Mouse (Mus musculus): ENCODE measurements at regions not wholly inside any gene's neighbourhood (a gene's known extent, or its start where the extent isn't known, plus 50 kb on each side); places are given as distances from the start of the nearest gene placed in this dataset.
A peak's percentile ranks its signal among the peaks of the same experiment; 100 is the strongest.

GRCm38 (mm10) chr9:80961818-80962217, 496.5 kb upstream of the Impg1 start:
- Histone ChIP-seq H3K4me2 (replicated peaks; ENCODE audit: low read depth, low read length) (no peak overlapping the region), H3K4me3 (ENCODE audit: low read depth, low read length) (no peak overlapping the region), H3K9me3 (ENCODE audit: low read length) (no peaks in the 10 kb centered on the region), H3K27me3 (replicated peaks; ENCODE audit: insufficient read depth, low read length) (no peaks in the 10 kb centered on the region), H3K9ac (replicated peaks; ENCODE audit: low read depth) (no peak overlapping the region), H3K27ac (ENCODE audit: low read length) (no peak overlapping the region), H3K4me1 (ENCODE audit: insufficient read depth, low read depth, low read length) (no peaks in the 10 kb centered on the region), H3K36me3 (ENCODE audit: insufficient read depth, low read length) (no peaks in the 10 kb centered on the region)
- TF ChIP-seq CTCF (IDR thresholded peaks at IDR 0.05) (no peak), EP300 (IDR thresholded peaks at IDR 0.05) (no peak)
- WGBS: 76% methylated on average over 2 of the region's 2 CpGs
- no peak for ATAC-seq
- DNase-seq (ENCODE audit: low spot score): no peak

DNA sequence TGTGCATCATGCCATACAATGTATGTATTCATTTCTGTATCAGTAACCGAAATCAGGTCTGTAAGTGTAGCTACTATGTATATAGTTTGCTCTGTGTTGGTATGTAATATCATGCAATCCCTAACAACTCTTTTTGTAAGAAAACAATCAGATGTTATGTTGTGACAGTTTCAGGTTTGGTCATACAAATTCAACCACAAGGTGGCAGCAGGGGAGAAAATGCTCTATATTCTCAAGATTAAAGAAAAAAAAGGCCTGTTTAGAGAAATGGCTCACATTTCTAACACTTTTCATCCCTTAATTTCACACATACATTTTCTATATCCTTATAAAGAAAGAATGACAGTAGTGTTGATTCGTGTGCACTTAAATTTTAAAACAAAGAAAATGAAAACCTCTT, 477.7 kb upstream of the Impg1 start:
- no peak for ATAC-seq

GRCm38 (mm10) chr9:80941424-80941823, 476.1 kb upstream of the Impg1 start:
- H3K27me3 ChIP-seq (replicated peaks; ENCODE audit: insufficient read depth, low read length): no peaks in the 10 kb centered on the region
- no peak overlapping the region for H3K9ac ChIP-seq (replicated peaks; ENCODE audit: low read depth)
- DNase-seq (ENCODE audit: low spot score) (no peak), ATAC-seq (no peak)
- WGBS: 78% methylated on average over 2 of the region's 2 CpGs
- no peak overlapping the region for H3K4me2 ChIP-seq (replicated peaks; ENCODE audit: low read depth, low read length)
- no peaks in the 10 kb centered on the region for H3K9me3 ChIP-seq (ENCODE audit: low read length)
- no peak overlapping the region for H3K4me3 ChIP-seq (ENCODE audit: low read depth, low read length)
- TF ChIP-seq EP300 (IDR thresholded peaks at IDR 0.05): no peak
- TF ChIP-seq CTCF (IDR thresholded peaks at IDR 0.05): no peak
- no peak overlapping the region for H3K27ac ChIP-seq (ENCODE audit: low read length)
- H3K36me3 ChIP-seq (ENCODE audit: insufficient read depth, low read length): no peaks in the 10 kb centered on the region
- no peaks in the 10 kb centered on the region for H3K4me1 ChIP-seq (ENCODE audit: insufficient read depth, low read depth, low read length)

More for the DNA sequence above, 477.7 kb upstream of the Impg1 start:
- H3K36me3 ChIP-seq (ENCODE audit: insufficient read depth, low read length): no peaks in the 10 kb centered on the region
- no peaks in the 10 kb centered on the region for H3K9me3 ChIP-seq (ENCODE audit: low read length)
- H3K4me3 ChIP-seq (ENCODE audit: low read depth, low read length): no peak overlapping the region
- H3K27ac ChIP-seq (ENCODE audit: low read length): no peak overlapping the region
- H3K4me2 ChIP-seq (replicated peaks; ENCODE audit: low read depth, low read length): no peak overlapping the region
- no peaks in the 10 kb centered on the region for H3K4me1 ChIP-seq (ENCODE audit: insufficient read depth, low read depth, low read length)
- no peak overlapping the region for H3K9ac ChIP-seq (replicated peaks; ENCODE audit: low read depth)
- no peak for DNase-seq (ENCODE audit: low spot score)
- TF ChIP-seq EP300 (IDR thresholded peaks at IDR 0.05) (no peak), CTCF (IDR thresholded peaks at IDR 0.05) (peak; percentile 55)
- WGBS: 67% methylated on average over 2 of the region's 2 CpGs
- no peaks in the 10 kb centered on the region for H3K27me3 ChIP-seq (replicated peaks; ENCODE audit: insufficient read depth, low read length)

GRCm38 (mm10) chr9:80938238-80938637, 473.0 kb upstream of the Impg1 start:
- Histone ChIP-seq H3K4me2 (replicated peaks; ENCODE audit: low read depth, low read length) (no peak overlapping the region), H3K9ac (replicated peaks; ENCODE audit: low read depth) (no peak overlapping the region), H3K36me3 (ENCODE audit: insufficient read depth, low read length) (no peaks in the 10 kb centered on the region), H3K9me3 (ENCODE audit: low read length) (no peaks in the 10 kb centered on the region), H3K27me3 (replicated peaks; ENCODE audit: insufficient read depth, low read length) (no peaks in the 10 kb centered on the region), H3K27ac (ENCODE audit: low read length) (no peak overlapping the region), H3K4me1 (ENCODE audit: insufficient read depth, low read depth, low read length) (no peaks in the 10 kb centered on the region), H3K4me3 (ENCODE audit: low read depth, low read length) (no peak overlapping the region)
- no peak for TF ChIP-seq CTCF (IDR thresholded peaks at IDR 0.05)
- no peak for TF ChIP-seq EP300 (IDR thresholded peaks at IDR 0.05)
- DNase-seq (ENCODE audit: low spot score): no peak
- no peak for ATAC-seq

DNA sequence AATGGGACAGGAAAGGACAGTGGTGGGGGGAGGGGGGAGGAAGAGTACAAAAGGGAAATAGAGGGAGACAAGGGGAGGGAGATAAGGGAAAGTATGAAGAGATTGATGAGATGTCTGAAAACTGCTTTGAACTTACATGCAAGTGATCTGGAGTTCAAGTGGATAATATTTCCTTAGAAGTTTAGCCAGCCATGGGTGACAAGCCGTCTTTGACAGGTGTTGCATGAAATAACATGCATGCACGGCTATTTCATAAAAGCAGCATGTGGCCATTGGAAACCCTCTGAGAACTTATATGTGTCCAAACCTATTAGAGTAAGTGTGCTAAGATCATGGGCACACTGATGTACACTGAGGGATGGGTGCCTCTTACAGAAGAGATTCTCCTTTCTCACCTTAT, 465.3 kb upstream of the Impg1 start:
- DNase-seq (ENCODE audit: low spot score) (no peak), ATAC-seq (no peak)
- Histone ChIP-seq H3K36me3 (ENCODE audit: insufficient read depth, low read length) (no peaks in the 10 kb centered on the region), H3K4me3 (ENCODE audit: low read depth, low read length) (no peak overlapping the region), H3K4me1 (ENCODE audit: insufficient read depth, low read depth, low read length) (no peaks in the 10 kb centered on the region), H3K27me3 (replicated peaks; ENCODE audit: insufficient read depth, low read length) (no peaks in the 10 kb centered on the region), H3K27ac (ENCODE audit: low read length) (no peak overlapping the region), H3K9me3 (ENCODE audit: low read length) (no peaks in the 10 kb centered on the region), H3K9ac (replicated peaks; ENCODE audit: low read depth) (no peak overlapping the region), H3K4me2 (replicated peaks; ENCODE audit: low read depth, low read length) (no peak overlapping the region)
- TF ChIP-seq CTCF (IDR thresholded peaks at IDR 0.05): no peak
- no peak for TF ChIP-seq EP300 (IDR thresholded peaks at IDR 0.05)
- 22% methylated on average over 2 of the region's 2 CpGs for WGBS

- no peak overlapping the region for H3K9ac ChIP-seq (replicated peaks; ENCODE audit: low read depth)
- WGBS: 80% methylated on average over 1 of the region's 1 CpGs
- DNase-seq (ENCODE audit: low spot score): no peak
- H3K4me2 ChIP-seq (replicated peaks; ENCODE audit: low read depth, low read length): no peak overlapping the region
- no peak overlapping the region for H3K4me3 ChIP-seq (ENCODE audit: low read depth, low read length)
- no peak for TF ChIP-seq CTCF (IDR thresholded peaks at IDR 0.05)
- no peak for TF ChIP-seq EP300 (IDR thresholded peaks at IDR 0.05)
- no peaks in the 10 kb centered on the region for H3K4me1 ChIP-seq (ENCODE audit: insufficient read depth, low read depth, low read length)
- no peaks in the 10 kb centered on the region for H3K27me3 ChIP-seq (replicated peaks; ENCODE audit: insufficient read depth, low read length)
- H3K9me3 ChIP-seq (ENCODE audit: low read length): no peaks in the 10 kb centered on the region
- no peak overlapping the region for H3K27ac ChIP-seq (ENCODE audit: low read length)
- H3K36me3 ChIP-seq (ENCODE audit: insufficient read depth, low read length): no peaks in the 10 kb centered on the region
- ATAC-seq: no peak
These were observed 455.0 kb upstream of the Impg1 start for GRCm38 (mm10) chr9:80920304-80920703.

- no peak for TF ChIP-seq EP300 (IDR thresholded peaks at IDR 0.05)
- TF ChIP-seq CTCF (IDR thresholded peaks at IDR 0.05): no peak
- Histone ChIP-seq H3K4me3 (ENCODE audit: low read depth, low read length) (no peak overlapping the region), H3K27ac (ENCODE audit: low read length) (no peak overlapping the region), H3K9me3 (ENCODE audit: low read length) (no peaks in the 10 kb centered on the region), H3K4me2 (replicated peaks; ENCODE audit: low read depth, low read length) (no peak overlapping the region), H3K4me1 (ENCODE audit: insufficient read depth, low read depth, low read length) (no peaks in the 10 kb centered on the region), H3K27me3 (replicated peaks; ENCODE audit: insufficient read depth, low read length) (no peaks in the 10 kb centered on the region), H3K9ac (replicated peaks; ENCODE audit: low read depth) (no peak overlapping the region), H3K36me3 (ENCODE audit: insufficient read depth, low read length) (no peaks in the 10 kb centered on the region)
- DNase-seq (ENCODE audit: low spot score): no peak
- no peak for ATAC-seq
- WGBS: 82% methylated on average over 2 of the region's 2 CpGs
These were observed 448.6 kb upstream of the Impg1 start for GRCm38 (mm10) chr9:80913867-80914266.

Measured in lung, postnatal 0 days (tissue).